Mouse (Mus musculus) adrenal gland, postnatal 14 days (tissue): Measurements from ENCODE around the gene Bend3. TPM values are rescaled to one million over a fixed set of nuclear protein-coding genes. Genes with fewer than 3 reads are reported as not detected.

Experiments used
- DNase-seq: peaks from one replicate; pipeline ENCODE4 v3.0.0; 2021; ENCODE audit warnings: mixed read lengths
- long read RNA-seq, 2 experiments: library from polyadenylated mRNA; stranded (forward); transcript quantifications; one replicate each; pipeline ENCODE4 v2.0.0; 2021
- total RNA-seq: library from RNA; stranded (reverse); gene quantifications from 2 replicates; pipeline ENCODE4 v1.2.3, GENCODE M21; 2021

Gene Bend3
- total RNA-seq, result 7.0 and 7.2 TPM in 2 replicates
- long read RNA-seq, experiment 1, result 0 reads
- long read RNA-seq, experiment 2, result 0 reads

GRCm38 (mm10) chr10:43478751-43479435, at the start of gene Bend3:
Bend3 (plus strand) TSS chr10:43478831.
- peak; percentile 82 for DNase-seq

DNA sequence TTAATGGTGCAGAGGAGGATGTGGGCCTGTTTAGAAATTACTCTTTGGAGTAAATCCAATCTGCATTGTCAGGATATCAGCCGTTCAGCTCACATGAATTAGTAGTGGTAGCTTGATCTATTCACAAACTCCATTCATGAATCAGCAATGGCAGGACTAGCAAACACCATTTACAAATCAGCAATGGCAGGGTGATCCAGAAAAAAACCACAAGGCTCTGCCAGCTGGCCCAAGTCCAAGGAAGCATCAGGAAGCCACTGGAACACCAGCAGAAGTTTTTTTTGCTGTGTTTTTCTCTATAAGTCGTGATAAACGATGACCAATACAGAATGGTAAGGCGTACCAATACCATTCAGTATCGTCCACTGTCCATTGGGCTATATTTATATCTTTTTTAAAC, 48.0 kb upstream of the Bend3 start:
- DNase-seq, result peak; percentile 24

- no peak for DNase-seq
Measured at GRCm38 (mm10) chr10:43434326-43434725, 44.3 kb upstream of the Bend3 start.

DNA sequence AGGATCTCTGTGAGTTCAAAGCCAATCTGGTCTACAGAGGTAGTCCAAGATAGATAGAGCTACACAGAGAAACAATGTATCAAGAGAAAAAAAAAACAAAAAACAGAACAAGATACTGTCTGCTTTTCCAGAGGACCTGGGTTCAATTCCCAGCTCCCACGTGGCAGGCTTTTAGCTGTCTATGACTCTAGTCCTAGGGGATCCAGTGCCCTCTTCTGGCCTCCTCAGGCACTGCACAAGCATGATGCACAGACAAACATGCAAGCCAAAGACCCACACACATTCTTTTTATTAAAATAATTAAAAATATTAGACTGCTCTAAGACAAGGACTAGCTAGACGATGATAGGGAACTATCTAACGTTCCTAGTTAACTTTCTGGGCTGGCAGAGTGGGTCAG, 42.9 kb upstream of the Bend3 start:
- DNase-seq, result no peak

DNA sequence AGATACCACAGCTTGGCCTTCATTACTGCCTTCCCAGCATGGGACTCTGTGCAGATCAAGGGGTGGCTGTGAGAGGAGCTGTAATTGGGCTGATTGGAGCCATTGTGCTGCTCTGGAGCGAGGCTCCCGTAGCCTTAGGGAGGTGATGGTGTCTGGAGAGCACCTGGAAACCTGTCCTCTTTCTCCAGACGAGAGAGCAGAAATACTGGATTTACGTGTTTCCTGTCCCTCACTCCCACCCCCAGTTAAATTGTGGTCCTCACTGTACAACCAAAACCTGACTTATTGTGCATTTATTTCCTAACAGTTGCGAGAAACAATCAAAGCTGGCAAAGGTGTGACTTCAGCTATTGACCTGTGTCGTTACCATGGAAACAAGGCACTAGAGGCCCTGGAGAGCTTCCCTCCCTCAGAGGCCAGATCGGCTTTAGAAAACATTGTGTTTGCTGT, 39.1 kb upstream of the Bend3 start:
- DNase-seq, result no peak

- DNase-seq, result peak; percentile 10
Measured at GRCm38 (mm10) chr10:43440050-43440449, 38.6 kb upstream of the Bend3 start.

DNA sequence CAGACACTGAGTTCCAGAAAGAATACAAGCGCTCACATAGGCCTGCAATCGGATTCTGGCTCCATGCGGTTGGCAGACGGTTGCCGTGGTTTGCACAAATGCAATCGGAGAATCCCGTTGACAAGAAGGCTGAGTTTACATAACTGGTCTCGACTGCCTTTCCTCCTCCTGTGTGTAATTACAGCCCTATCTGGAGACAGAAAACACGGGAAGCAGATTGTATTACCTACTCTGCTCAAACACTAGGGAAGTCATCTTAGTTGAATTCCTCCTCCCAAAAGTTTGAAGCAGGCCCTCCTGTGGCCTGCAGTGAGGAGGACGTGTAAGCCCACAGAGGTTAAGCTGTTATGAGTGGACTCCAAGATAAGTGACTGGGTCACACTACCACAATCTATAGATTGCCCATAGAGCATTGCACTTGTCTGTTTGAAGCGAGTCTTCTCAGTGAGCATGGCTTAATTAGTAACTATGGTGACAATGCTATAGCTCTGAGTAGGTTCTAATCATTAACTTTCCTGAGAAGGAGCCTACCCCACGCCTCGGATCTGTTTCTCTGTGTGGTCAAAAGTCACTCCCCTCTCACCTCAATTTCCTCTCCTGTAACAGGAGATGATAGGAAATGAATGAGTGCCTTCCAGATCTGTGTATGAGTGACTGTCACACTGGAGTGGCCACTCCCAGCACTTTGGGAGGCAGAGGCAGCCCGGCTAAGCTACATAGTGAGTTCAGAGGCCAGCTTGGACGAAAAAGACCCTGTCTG, 37.5 kb upstream of the Bend3 start:
- no peak for DNase-seq

DNA sequence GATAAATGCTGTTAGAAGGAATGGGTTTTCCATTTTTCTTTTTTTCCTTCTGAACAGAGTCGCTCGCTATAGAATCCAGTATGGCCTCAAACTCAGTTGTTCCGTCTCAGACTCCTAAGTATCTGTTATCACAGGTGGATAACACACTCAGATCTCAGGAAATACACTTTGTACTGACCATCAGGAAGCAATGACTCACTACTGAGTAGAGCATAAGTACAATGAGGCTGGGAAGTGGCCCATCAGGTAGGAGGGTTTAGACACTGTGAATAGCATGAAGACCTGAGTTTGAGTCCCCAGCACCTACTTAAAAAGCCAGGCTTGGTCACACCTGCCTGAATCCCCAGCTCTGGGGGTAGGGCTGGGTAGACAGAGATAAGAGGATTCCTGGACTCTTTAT, 30.0 kb upstream of the Bend3 start:
- DNase-seq, result no peak

DNA sequence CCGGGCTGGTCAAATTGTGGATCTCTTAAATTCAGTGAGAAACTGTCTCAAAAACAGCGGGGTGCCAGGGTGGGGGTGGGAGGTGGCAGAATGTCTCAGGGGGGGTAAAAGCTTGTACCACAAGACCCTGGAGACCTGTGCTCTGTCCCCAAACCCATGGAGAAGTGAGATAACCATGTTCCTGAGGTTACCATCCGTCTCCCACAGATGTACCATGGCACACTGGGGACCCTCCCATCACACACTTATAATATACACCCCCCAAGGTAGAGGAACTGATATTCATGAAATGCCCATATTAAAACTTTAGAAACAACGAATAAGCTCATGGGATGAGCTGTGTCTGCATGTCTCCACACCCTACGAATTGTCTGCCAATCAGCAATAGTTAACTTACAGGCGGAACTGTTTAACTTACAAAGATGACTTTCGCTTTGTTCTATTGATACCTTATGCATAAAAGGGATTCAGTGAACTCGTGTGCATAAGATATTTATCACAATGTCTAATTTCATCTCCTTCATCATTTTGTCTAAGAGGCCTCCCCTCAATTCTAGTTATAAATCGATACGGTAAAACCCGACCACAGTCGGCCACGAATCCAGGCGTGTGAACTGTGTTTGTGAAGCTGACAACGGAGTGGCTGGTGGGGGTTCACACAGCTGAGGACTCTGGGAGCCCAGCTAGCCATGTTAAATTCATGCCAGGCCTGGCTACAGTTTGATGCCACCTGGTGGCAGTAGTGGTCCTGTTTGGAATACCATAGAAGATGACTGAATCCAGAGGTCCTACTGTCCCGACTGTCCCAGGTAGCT, 26.6 kb upstream of the Bend3 start:
- DNase-seq, result peak; percentile 82

- no peak for DNase-seq
Measured at GRCm38 (mm10) chr10:43452663-43452996, 26.0 kb upstream of the Bend3 start.

GRCm38 (mm10) chr10:43454219-43454618, 24.4 kb upstream of the Bend3 start:
- no peak for DNase-seq

GRCm38 (mm10) chr10:43454671-43455070, 24.0 kb upstream of the Bend3 start:
- DNase-seq, result no peak

DNA sequence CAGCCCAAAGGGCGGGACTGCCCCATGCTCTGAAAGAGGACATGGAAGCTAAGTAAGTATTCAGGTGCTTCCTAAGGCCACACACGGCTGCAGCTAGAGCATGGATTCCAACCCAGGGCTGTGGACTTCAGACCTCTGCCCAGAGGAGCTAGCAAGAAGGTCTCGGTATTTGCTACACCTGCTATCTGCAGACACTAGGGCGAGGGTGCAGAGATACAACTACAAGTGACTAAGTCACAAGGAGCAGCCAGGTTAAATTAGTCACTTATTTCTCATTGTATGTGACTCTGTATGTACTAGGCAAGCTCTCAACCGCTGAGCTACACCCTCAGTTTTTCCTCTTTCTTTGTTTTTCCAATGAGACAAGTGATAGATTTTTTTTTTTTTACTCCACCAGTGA, 15.8 kb upstream of the Bend3 start:
- no peak for DNase-seq

GRCm38 (mm10) chr10:43463227-43463626, 15.4 kb upstream of the Bend3 start:
- DNase-seq, result no peak

DNA sequence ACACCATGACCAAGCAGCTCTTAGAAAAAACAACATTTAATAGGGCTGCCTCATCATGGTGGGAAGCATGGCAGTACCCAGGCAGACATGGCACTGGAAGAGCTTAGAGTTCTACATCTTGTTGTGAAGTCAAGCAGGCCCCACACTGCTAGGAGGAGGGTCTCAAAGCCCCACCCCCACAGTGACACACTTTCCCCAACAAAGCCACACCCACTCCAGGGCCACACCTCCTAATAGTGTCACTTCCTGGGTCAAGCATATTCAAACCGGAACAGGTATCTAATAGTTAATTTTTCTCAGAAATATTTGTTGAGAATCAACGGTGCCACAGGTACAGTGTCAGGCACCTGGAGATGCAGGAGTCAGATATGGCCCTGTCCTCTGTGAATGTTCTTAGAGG, 12.4 kb upstream of the Bend3 start:
- DNase-seq, result no peak

DNA sequence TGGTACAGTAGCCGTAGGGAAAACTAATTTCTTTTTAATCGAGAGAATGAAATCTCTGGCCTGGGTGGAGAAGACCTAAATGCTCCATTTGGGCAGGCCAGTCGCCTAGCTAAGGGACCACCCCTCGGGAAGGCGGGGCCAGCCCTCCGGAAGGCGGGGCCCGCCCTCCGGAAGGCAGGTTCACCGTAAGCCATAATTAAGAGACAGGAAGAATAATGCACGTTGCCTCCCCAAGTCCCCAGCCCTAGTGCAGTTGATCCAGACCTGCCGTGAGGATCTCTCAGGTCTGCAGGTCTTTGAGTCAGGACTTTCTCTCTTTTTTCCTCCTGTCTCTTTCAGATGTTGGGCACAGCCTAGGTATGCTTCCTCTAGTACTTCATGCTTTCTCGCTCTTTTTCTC, 11.0 kb upstream of the Bend3 start:
- DNase-seq, result peak; percentile 19

GRCm38 (mm10) chr10:43468293-43468692, 10.3 kb upstream of the Bend3 start:
- DNase-seq, result no peak

DNA sequence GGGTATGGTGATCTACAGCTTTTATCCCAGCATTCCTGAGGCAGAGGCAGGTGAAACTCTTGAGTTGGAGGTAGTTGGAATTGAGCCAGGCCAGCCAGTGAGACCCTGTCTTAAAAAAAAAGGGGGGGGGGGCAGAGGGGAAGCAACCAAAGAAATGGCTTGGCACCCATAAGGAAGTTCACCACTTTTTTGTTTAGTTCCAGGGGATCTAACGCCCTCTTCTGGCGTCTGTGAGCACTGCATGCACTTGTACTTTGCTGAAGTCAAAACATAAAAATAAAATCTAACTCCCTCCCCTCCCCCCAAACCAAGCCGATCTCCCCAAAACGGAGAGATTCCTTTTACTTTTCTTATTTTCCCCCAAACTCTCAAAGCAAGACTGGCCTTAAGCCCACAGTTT, 3.3 kb upstream of the Bend3 start:
- peak; percentile 63 for DNase-seq

DNA sequence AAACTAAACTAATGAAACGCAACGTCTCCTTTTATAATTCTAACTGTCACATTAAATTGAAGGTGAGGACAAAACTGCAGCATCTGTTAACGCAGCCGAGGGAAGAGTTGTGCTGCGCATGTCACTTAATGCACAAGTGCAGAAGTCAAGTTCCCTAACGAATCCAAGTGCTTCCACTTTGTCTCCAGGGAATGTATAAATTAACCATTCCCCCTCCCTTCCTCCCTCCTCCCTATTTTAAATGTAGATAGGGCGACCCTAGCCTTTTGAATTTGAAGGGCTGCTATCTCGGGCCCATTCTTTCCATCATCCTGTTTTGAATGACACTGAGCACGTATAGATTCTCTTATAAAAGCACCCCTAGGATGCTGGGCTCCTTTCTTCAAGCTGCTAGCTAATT, 1.2 kb upstream of the Bend3 start:
- DNase-seq, result no peak

DNA sequence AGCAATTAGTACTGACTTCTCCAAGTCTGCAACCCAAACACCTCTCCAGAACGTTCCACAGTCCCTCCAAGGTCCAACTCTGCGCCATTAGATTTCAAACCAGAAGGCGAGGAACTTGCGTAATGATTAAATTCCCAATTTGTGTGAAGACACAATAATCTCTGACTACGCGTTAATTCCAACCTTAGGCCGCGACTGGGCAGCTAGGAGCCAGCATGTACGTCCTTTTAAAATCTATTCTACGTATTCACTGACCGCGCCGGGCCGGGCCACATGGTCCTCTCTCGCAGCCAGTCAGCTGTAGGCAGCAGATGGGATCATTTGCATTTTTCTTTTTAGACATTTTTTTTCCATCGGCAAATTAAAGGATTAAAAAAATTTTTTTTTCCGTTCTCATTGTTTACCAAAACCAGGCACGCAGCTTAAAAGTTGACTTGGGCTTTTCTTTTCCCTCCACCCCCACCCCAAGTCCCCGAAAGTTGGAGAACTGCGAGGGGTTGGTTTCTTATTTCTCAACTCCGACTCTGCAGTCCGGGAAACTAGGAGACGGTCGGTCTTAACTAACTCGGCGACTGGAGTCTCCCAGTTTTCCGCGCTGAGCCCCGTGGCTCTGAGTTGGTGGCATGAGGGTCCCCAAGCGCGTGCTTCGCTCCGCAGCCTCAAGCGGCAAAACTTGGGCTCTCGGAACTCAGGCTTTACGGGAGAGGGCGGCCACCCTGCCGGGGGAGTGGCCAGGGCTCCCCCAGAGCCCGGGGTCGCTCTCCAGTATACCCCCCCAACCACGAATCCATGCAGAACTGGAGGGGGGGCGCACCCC, 558 bp upstream of the Bend3 start:
- peak; percentile 84 for DNase-seq

DNA sequence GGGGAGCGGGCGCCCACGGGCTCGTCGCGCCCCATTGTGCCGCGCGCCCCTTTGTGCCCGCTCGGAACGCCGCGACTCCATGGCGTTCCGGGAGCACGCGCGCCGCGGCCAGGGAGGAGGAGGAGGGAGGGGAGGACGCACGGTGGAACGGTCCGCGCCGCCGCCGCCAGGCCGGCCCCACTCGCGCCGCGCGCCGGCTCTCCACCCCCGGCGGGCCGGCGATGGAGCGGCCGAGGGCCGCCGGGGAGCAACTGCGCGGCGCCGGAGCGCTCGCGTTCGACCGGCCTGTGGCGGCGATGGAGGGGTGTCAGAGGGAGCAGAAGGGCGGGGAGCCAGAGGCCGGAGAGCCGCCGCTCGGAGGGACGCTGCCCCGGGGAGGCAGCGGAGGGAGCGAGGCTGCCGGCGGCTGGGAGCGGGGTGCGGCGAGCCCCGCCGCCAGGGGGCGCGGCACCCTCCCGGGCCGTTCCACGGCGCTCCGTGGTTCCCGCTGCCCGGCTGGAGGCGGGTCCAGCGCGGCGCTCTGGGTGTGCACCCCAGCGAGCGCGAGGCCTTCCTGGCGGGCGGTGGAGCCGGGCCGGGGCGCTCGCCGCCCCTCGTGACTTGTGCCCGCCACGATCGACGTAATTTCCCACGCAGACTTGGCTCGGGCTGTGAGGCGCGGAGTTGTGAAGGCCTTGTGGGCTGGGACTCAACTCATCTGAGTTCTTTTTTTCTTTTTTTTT, 966 bp downstream of the Bend3 start:
- peak; percentile 94 for DNase-seq
